Mouse (Mus musculus) hindbrain, postnatal 0 days (tissue): ENCODE data around the gene Ncoa4. TPM values are rescaled to one million over a fixed set of nuclear protein-coding genes. Genes with fewer than 3 reads are reported as not detected.

ENCODE experiments used
- ATAC-seq: fragments of 200-750 bp; cut with Nextera tagmentation; 2 replicates; pipeline ENCODE4 v1.8.0; 2017; ENCODE audit warnings: mild to moderate bottlenecking, moderate TSS enrichment, moderate library complexity
- DNase-seq: peaks from one replicate; pipeline ENCODE4 v3.0.0-alpha.2; 2015; ENCODE audit warnings: low spot score
- H3K27ac ChIP-seq: fragments of 300-500 bp; sonication (generic); 2 replicates; pipeline ENCODE4 v1.5.1; 2014; ENCODE audit warnings: mild to moderate bottlenecking
- H3K27me3 ChIP-seq: fragments of 300-500 bp; sonication (generic); 2 replicates; pipeline ENCODE4 v1.6.1; 2014; ENCODE audit warnings: low read length, mixed read lengths; ENCODE audit not compliant: insufficient read depth
- H3K36me3 ChIP-seq: fragments of 300-500 bp; sonication (generic); 2 replicates; pipeline ENCODE4 v1.6.1; 2014; ENCODE audit warnings: low read length, mixed read lengths; ENCODE audit not compliant: insufficient read depth
- H3K4me1 ChIP-seq: fragments of 300-500 bp; sonication (generic); 2 replicates; pipeline ENCODE4 v1.6.1; 2014; ENCODE audit warnings: antibody characterized with exemption, low read length, mixed read lengths; ENCODE audit not compliant: insufficient read depth
- H3K4me2 ChIP-seq: fragments of 300-500 bp; sonication (generic); 2 replicates; pipeline ENCODE4 v1.6.1; 2014; ENCODE audit warnings: low read depth, mild to moderate bottlenecking, low read length, moderate library complexity, mixed read lengths
- H3K4me3 ChIP-seq: fragments of 300-500 bp; sonication (generic); 2 replicates; pipeline ENCODE4 v1.5.1; 2014; ENCODE audit warnings: low read length
- H3K9ac ChIP-seq: fragments of 300-500 bp; sonication (generic); replicated peaks from 2 replicates; pipeline ENCODE4 v1.6.1; 2014; ENCODE audit warnings: mild to moderate bottlenecking, low read length, moderate library complexity, mixed read lengths
- H3K9me3 ChIP-seq: fragments of 300-500 bp; sonication (generic); 2 replicates; pipeline ENCODE4 v1.6.1; 2016; ENCODE audit warnings: low read length, mixed read lengths
- CTCF ChIP-seq: IDR thresholded peaks from 2 replicates; pipeline ENCODE4 v1.5.1; 2016; ENCODE audit warnings: antibody characterized with exemption, control low read depth, low read depth
- WGBS: fragments of 180-500 bp; shearing (Covaris S2); extraction: QIAGEN DNeasy Blood & Tissue Kit; methylation state at CpG from one replicate; pipeline ENCODE4 v1.1.7; 2014; 5-methylcytosine and 5-hydroxymethylcytosine counted together
- polyA plus RNA-seq: library from polyadenylated mRNA; unstranded; fragments of >200 nt; fragmentation: Nextera tagmentation; extraction: Ambion mirVana; gene quantifications from 2 replicates; pipeline ENCODE4 v1.2.1, GENCODE M21; 2015
- total RNA-seq: library from RNA; depleted of rRNA; stranded (reverse); fragments of >200 nt; gene quantifications from 2 replicates; pipeline ENCODE4 v1.2.3, GENCODE M21; 2014

Gene Ncoa4
- total and polyA plus RNA-seq, 2 experiments from 2014 or later: 82.3 to 171 TPM

GRCm38 (mm10) chr14:32145809-32146511, 13.7 kb upstream of the Ncoa4 start:
- no peaks in the 10 kb centered on the region for H3K27me3 ChIP-seq
- WGBS: 86% methylated on average over 7 of the region's 7 CpGs
- ATAC-seq: no peak
- 0 out of 2 replicates have a peak, but pooled peaks cover 4% of the 10 kb centered on the region for H3K9me3 ChIP-seq
- H3K4me2 ChIP-seq: no peak overlapping the region
- H3K4me3 ChIP-seq: no peak overlapping the region
- no peak overlapping the region for H3K27ac ChIP-seq
- no peaks in the 10 kb centered on the region for H3K4me1 ChIP-seq
- no peak for DNase-seq
- no peak overlapping the region for H3K9ac ChIP-seq
- no peaks in the 10 kb centered on the region for H3K36me3 ChIP-seq
- TF ChIP-seq CTCF: no peak

DNA sequence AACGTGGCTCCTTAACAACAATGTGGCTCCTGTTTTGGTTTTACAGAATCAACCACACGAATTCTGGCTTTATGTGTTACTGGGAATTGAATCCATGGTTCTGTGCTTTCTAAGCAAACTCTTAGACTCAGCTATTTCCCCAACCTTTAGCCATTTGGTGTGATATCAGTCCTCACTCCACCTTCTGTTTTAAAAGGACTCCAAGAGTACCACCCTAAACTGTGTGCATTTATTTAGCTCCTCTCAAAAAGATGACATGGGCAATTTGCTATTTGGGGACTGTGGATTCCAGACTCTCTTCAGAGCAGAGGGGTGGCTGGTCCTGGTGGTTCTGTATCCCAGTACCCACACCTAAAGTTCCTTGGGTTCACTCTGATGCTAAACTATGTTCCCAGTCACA, 13.1 kb upstream of the Ncoa4 start:
- 57% methylated on average over 2 of the region's 2 CpGs for WGBS
- Histone ChIP-seq H3K9ac (no peak overlapping the region), H3K4me1 (no peaks in the 10 kb centered on the region), H3K4me3 (no peak overlapping the region), H3K4me2 (no peak overlapping the region), H3K36me3 (no peaks in the 10 kb centered on the region), H3K9me3 (0 out of 2 replicates have a peak, but pooled peaks cover 4% of the 10 kb centered on the region), H3K27ac (no peak overlapping the region), H3K27me3 (no peaks in the 10 kb centered on the region)
- TF ChIP-seq CTCF: no peak
- ATAC-seq (no peak), DNase-seq (no peak)

GRCm38 (mm10) chr14:32150872-32151271, 8.8 kb upstream of the Ncoa4 start:
- H3K27me3 ChIP-seq: no peaks in the 10 kb centered on the region
- H3K27ac ChIP-seq: no peak overlapping the region
- H3K4me1 ChIP-seq: no peaks in the 10 kb centered on the region
- no peak overlapping the region for H3K4me2 ChIP-seq
- DNase-seq: no peak
- H3K9ac ChIP-seq: no peak overlapping the region
- no peaks in the 10 kb centered on the region for H3K36me3 ChIP-seq
- H3K4me3 ChIP-seq: no peak overlapping the region
- no peak for TF ChIP-seq CTCF
- WGBS: 95% methylated on average over 2 of the region's 2 CpGs
- ATAC-seq: no peak
- H3K9me3 ChIP-seq: 0 out of 2 replicates have a peak, but pooled peaks cover 4% of the 10 kb centered on the region

GRCm38 (mm10) chr14:32152243-32152965, 7.3 kb upstream of the Ncoa4 start:
- H3K4me1 ChIP-seq: no peaks in the 10 kb centered on the region
- H3K27ac ChIP-seq: no peak overlapping the region
- DNase-seq (peak; percentile 5), ATAC-seq (no peak)
- H3K36me3 ChIP-seq: no peaks in the 10 kb centered on the region
- 91% methylated on average over 18 of the region's 18 CpGs for WGBS
- no peak overlapping the region for H3K9ac ChIP-seq
- no peak overlapping the region for H3K4me2 ChIP-seq
- H3K4me3 ChIP-seq: no peak overlapping the region
- H3K9me3 ChIP-seq: 0 out of 2 replicates have a peak, but pooled peaks cover 4% of the 10 kb centered on the region
- no peak for TF ChIP-seq CTCF
- no peaks in the 10 kb centered on the region for H3K27me3 ChIP-seq

DNA sequence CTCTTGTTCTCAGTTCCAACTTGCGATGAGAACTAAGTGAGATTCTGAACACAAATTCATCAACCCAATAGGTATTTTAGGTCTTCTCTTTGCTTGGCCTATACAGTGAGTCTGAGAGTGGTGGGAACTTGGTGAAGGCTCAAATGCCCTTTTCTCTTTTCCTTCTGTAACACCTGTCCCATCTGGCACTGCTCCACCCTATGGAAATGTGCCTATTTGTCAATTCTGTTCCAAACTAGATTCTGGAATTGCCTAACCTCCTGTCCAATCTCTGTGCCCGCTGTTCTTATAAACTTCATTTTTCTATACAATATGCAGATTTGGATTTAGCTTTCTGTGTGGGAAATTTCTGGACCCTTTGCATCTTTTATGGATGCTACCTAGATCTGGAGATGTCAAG, 6.5 kb upstream of the Ncoa4 start:
- Histone ChIP-seq H3K36me3 (no peaks in the 10 kb centered on the region), H3K9ac (no peak overlapping the region), H3K27ac (no peak overlapping the region), H3K4me3 (no peak overlapping the region), H3K4me1 (no peaks in the 10 kb centered on the region), H3K9me3 (0 out of 2 replicates have a peak, but pooled peaks cover under 1% of the 10 kb centered on the region), H3K27me3 (no peaks in the 10 kb centered on the region), H3K4me2 (no peak overlapping the region)
- ATAC-seq (no peak), DNase-seq (no peak)
- TF ChIP-seq CTCF: no peak
- WGBS: 91% methylated on average over 2 of the region's 2 CpGs

DNA sequence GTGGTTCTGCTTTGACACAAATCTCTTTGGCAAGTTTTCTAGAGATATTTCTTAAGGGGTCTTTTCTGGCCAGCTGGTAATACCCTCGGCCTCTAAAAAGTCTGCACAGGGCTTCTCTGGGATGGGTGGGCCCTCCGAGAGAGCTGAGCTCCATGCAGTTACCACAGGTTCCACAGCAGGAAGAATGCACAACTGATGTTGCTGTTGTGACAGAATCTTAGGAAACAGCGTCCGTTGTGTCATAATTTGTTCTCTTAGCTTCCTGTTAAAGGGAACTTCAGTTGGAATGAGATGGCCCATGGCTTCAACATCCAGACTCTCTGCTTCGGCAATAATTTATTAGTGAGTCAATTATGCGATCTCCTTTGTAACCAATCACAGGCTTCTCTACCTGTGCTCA, 4.9 kb upstream of the Ncoa4 start:
- WGBS: 89% methylated on average over 6 of the region's 6 CpGs
- no peak for DNase-seq
- Histone ChIP-seq H3K4me1 (no peaks in the 10 kb centered on the region), H3K9me3 (no peaks in the 10 kb centered on the region), H3K36me3 (no peaks in the 10 kb centered on the region), H3K27me3 (no peaks in the 10 kb centered on the region), H3K27ac (no peak overlapping the region), H3K9ac (no peak overlapping the region), H3K4me2 (no peak overlapping the region), H3K4me3 (no peak overlapping the region)
- no peak for ATAC-seq
- TF ChIP-seq CTCF: no peak
